Mouse (Mus musculus) cerebellum, postnatal 4 days (tissue): ENCODE data around the gene Arl4d.

ENCODE experiments used
- DNase-seq, 2 experiments: peaks; one replicate each; pipeline ENCODE4 v3.0.0; 2022; ENCODE audit warnings: low spot score in 2 of 2, mixed read lengths in 1 of 2

Gene Arl4d

DNA sequence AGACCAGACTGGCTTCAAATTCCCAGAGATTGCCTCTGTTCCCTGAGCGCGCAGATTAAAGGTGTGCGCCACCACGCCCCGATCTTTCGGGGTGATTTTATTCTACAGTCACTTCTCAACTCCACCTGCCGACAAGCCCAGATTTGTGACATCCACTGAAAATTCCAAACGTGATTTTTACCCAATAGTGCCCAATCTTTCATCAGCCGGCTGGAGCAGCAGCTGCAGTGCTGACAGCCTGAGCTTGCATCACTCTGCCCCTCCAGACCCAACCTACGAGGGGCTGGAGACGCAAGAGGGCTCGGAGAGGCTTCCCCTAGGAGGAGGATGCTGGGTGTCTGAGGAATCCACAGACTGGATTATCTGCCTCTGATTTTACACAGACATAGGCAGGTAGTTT lies 12.3 kb downstream of the Arl4d start:
- no peak for DNase-seq

DNA sequence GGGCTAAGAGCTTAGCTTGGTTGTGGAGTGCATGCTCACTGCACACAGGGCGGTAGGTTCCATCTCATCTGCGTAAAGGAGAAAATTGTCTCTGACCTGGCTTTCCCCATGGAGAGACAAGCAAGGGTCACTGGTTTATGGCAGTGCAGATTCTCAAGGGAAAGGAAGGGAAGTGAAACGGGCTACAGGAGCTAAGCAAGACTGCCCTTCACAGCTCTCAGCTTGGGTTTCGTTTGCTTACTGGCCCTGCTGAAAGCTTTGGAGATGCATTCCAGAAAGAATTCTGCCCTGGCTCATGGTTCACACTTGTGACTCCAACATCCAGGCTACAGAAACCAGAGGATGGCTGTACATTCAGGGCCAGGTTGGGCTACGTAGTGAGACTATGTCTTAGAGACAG lies 13.4 kb downstream of the Arl4d start:
- DNase-seq: no peak

DNA sequence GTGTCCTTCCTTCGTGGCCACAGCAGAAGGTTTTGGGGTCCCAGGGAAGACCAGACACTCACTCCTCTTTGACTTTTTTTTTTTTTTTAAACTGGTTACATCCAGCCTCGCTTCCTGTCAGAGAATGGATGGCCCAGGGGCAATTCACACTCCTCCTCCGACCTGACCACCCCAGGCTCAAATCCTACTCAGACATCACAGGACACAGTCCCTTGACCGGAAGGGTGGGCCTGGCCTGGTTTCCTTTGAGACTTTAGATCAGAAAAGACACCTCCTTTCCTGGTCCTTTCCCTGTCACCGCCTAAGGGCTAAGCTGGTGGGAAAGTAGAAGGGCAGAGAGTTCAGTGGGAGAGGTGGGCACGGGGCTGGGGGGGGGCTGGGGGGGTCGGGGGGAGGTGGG lies 14.6 kb downstream of the Arl4d start:
- no peak for DNase-seq

DNA sequence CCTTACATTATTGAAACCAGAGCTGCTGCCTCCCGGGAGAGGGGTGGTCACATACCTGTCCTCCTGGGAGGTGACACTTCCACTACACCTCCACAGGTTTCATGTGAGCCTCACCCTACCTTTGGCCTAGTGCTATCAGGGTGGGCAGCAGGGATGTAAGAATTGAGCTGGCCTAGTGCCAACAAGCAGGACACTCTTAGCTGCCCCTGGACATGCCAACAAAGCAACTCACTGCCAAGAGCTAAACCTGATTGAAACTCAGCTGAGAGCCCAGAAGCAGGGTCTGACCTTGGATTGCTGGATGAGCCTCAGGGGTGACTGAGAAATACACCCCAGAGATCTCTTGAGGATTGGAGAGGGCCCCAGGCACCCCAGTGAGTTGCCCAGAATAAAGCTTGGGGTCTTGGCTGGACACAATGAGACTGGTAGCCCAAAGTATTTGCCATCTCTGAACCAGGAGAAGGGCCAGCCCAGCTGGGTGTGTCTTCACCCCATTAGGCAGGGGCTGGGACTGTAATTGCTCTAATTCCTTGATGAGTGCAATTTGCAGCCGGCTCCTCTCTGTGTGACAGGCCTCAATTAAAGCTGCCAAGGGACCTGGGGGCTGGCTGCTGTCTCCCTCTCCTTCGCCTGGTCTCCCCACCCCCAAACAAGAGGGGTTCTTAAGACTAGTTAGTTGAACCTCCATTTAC lies 15.4 kb downstream of the Arl4d start:
- DNase-seq: no peak

DNA sequence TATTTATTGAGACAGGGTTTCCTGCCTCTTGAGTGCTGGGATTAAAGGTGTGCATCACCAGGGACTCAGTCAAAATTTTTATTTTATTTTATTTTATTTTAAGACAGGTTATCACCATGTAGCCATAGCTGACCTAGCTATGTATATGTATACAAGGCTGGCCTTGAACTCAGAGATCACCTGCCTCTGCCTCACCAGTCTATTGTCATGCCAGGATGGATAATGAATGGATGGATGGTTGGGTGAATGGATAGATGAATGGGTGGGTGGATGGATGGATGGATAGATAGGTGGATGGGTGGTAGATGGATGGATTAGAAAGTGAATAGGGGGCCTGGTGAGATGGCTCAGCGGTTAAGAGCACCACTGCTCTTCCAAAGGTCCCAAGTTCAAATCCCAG lies 16.6 kb downstream of the Arl4d start:
- DNase-seq: no peak

DNA sequence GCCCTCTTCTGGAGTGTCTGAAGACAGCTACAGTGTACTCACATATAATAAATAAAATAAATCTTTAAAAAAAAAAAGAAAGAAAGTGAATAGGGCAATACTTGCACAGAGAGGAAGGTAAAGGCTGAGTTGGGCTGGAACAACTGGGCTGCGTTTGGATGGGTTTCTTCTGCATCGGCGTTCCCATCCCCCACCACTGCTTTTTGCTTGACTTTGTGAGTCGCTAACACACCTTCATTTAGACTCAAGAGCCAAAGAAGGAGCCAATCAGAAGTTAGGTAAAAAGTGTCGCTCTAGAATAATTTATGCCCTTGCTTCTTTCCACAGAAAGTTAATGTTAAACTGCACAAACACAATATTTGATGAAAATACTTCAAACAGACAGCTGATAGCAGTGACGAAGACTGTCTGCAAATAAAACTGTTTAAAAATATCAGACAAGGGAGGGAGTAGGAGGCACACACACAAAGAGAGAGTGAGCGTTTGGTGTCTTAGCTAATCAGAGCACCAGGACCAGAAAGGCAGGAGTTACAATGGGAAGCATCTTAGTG lies 17.1 kb downstream of the Arl4d start:
- DNase-seq: no peak

DNA sequence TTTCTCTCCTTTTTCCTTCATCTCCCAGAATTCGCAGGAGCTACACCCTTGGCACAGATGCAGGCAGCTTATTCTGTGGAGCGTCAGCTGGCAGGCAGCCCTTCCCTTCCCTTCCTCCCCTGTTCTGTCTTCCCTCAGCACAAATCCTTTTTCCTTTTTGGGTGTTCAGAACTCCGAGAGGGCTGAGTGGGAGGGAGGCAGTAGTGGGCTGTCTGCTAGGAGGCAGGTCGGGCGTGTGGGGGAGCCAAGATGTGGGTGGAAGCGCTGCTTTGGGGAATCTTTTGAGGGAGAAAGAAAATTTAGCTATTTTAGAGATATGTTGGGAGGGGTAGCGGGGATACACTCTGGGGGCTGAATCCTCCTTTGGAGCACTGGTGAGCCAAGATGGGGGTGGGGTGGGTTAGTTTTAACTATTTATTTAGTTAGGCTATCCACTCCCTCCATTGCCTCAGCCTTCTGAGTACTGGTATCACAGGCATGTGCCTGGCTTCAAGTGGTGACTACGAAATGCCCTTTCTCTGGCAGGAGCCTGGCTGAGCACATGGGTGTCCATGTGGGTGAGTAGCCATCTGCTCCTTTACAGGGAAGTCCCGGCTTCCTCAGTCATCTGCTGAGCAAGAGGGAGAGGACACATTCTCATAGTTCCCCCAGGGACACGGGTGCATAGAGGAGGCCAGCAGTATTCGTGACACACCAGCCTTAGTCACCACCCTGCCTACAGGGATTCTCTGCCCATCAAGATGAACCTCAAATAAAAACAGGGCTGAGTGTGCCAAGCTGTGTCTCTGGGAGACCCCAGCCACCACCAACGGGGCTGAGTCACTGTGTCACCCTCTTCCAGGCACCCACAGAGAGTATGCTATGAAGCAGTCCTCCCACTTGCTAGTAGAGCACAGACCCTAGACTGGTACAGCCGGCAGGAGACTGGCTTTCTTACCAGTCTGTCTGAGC lies 22.3 kb downstream of the Arl4d start:
- DNase-seq: peak in 1 of 2 experiments; percentile 24

DNA sequence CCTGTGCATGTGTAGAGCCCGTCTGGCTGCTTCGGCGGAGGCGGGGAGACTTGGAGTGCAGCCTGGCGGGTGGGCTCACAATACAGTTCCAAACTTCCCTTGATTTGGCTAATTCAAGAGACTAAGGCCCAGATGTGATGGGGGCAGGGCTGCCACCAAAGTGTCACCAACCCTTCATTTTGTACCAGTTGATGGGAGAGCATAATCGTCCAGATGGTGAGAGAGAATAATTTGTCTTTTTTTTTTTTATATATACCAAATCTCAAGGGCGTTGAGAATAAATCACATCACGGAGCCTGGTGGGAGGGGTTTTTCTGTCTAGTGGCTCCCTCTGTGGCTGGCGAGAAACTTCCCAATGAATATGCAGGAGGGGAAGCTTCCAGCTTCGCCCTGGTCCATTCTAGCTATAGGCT lies 24.4 kb downstream of the Arl4d start:
- peak in 1 of 2 experiments; percentile 13 for DNase-seq

DNA sequence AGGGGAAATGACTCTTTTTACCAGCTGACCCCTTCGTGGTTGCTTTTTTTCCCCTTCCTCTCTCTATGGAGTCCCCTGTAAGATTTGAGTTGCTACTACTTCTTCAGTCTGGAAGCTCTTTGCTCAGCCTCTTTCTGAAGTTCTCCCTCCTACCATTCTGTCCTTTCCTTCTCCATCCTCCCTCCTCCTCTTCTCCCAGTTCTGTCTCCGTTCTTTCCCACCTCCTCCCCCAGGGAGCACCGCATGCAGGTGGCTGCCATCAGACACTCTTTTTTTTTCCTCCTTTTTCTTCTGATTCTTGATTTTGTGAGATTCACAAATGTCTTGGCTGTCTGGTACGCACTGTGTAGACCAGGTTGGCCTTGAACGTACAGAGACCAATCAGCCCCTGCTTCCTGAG lies 25.0 kb downstream of the Arl4d start:
- no peak for DNase-seq

DNA sequence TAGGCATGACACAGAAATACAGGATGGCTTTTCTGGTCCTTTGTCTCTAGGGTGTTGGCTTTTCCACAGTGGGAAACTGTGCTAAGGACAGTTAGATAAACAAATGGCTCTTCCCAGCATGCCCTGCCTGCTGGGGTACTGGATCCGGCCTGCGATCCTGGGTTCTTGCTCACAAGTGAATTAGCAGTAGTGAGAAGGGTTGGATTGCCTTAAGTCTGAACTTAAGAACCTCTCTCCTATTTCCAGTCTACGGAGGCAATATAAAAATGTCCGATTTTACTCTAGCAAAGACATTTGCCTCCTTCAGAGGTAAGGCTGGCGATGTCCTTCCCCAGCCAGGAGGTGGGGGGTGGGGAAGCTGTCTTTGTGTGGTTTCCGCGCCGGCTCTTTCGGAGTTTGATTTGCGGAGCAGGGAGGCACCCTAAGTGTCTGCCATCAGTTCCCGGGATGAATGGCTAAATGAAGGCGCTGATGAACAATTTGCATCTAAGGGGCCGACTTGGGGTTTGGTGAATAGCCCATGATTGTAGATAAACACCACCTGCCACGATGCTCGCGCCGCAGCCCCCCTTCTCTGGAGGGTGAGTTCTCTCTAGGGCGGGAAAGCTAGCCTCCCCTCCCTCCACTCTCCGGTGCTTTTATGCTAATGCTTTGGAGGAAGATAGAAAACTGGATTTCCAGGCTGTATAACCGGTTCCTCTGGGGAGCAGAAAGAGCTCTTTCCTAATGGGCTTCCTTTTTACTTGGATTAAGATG lies 30.7 kb downstream of the Arl4d start:
- peak in 1 of 2 experiments; percentile 36 for DNase-seq

DNA sequence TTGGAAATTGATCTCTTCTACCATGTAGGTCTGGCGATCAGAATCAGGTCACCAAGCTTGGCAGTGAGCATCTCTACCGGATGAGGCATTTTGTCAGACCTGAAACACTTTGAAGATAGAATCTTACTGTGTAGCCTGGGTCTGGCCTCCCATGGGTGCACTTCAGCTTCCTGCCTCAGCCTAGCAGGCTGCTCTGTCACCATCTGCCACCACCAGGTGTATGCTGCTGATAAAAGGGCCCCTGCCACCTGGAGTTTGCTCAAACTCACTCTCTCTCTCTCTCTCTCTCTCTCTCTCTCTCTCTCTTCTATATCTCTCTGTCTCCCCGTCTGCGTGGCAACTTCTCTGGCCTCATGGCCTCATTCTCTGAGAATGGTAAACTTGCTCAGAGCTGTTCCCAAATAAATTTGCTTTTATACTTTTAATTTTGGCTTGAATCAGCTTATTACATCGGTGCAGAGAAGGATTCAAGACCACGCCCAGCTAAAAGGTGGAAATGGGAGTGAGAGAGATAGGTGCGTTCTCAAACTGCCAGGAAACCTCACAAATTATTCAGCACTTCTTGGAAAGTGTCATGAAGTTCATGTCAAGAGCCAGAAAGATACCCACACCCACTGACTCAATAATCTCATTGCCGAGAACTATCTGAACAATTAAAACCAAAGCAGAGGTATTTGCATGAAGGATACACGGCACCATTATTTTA lies 32.0 kb downstream of the Arl4d start:
- no peak for DNase-seq

DNA sequence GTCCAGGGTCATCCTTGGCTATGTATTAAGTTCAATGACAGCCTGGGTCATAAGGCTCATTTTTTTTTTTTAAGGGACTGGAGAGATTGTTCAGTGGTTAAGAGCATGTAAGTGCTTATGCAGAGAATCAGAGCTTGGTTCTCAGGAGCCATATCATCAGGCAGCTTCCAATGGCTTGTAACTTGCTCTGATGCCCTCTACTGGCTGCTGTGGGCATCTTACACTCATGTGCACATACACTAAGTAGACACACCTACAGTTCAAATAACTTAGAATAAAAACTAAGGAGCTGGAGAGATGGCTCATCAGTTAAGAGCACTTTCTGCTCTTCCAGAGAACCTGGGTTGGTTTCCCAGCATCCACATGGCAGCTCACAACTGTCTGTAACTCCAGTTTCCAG lies 32.8 kb downstream of the Arl4d start:
- no peak for DNase-seq

DNA sequence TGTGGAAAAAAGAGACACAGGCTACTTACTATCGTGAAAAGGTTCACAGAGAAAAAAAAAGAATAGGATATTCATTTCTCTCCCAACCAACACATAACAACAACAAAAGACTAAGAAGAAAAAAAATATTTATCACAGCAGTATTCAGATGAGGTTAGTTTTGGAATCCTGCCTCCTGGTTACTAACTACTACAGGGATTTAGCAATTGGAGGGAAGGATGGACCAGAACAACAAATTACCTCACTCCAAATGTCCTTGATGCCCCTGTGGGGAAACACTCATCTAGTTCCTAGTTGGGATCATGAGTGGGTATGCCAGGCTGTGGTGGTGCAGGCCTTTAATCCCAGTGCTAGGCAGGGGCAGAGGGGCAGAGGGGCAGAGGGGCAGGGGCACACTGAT lies 34.2 kb downstream of the Arl4d start:
- no peak for DNase-seq

DNA sequence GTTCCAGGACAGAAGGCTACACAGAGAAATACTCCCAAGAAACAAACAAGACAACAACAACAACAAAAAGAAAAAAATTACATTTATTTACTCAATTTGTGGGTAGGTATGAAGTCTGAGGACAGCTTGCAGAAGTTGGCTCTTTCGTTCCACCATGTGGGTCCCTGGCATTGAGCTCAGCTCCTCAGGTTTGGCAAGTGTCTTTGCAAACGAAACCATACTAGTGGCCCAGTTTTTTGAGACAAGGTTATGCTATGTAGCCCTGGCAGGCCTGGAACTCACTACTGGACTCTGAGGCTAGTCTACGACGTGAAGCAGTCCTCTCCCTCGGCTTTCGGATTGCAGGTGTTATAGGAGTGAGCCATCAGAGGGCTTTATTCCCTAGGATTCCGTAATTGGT lies 34.6 kb downstream of the Arl4d start:
- DNase-seq: no peak

DNA sequence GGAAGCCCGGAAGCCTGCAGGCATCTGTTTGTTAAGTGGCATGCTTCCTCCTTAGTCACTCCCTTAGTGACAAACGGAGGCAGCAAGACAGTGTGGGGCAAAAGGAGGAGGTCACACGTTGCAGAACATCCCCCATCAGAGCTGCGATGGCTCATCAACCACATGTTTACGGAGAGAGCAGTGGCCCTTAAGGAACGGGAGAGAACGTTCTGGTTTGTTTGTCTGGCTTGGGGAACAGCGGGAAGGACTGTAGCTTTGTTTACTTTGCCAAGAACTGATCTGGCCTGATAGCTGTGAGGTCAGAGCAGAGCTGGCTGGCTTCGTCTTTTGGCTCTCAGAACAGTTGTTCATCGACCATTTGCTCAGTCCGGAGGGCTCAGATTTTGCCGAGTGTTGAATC lies 35.1 kb downstream of the Arl4d start:
- DNase-seq: peak in 1 of 2 experiments; percentile 21

DNA sequence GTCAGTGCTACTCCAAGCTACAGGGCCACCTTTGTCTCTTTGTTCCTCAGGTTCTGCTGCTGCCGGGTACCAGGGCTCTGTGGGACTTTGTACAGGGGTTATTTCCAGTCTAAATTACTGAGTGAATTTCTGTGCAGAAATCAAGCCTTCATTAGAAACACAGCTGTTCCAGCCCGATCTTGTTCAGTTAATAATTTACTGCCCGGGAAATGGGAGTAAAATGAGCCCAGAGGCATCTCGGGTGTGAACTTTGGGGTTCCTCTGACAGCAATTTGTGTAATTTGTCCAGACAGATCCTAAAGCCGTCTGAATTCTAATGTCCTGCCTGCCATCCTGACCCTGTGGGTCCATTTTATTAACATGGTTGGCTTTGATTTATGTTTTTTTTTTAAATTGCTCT lies 38.7 kb downstream of the Arl4d start:
- DNase-seq: no peak

DNA sequence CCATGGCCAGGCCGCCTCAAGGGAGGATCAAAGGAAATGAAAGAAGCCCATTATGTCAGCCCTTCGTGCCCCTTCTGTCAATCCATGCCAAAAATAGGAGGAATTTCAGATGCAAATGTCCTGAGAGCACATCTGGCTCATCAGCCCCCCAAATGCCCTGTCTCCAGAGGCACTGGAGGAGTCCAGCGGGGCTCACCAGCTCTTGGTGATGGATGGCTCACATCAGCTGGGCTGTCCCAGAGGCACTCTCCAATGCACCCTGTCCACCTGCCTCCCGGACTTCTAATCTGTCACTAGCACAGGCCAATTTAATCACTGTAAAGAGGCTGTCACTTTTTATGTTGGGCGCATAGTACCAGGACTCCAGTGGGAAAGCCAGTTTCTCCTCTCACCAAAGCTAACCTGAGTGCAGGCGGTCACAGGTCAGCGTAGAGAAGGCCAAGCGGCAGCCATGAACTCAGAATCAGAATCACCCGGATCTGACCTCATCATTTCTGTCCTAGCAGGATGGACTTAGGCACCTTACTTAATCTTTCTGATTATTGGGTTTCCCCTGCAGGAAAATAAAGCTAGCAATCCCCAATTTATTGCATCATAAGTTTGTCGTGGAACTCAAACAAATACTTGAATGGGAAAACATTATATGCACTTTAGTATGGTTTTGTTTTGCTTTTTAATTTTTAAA lies 41.6 kb downstream of the Arl4d start:
- no peak for DNase-seq

DNA sequence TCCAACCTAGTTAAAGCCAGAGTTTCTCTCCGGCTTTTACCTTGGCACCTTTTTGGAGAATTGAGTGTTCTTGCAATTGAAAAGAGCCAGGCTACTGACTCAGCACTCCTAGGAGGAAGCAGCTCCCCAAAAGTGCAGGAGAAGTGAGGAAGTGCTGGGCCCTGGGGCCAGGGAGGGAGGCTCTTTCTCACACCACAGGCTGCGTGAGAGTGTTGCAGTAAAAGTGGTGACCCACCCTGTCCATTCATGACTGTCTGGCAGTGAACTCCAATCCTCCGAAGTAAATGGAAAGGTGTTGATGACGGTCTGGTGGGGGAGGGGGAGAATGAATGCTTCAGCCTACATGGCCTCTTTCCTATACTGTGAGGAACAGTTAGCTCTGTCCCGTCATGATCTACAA lies 43.1 kb downstream of the Arl4d start:
- DNase-seq: no peak

DNA sequence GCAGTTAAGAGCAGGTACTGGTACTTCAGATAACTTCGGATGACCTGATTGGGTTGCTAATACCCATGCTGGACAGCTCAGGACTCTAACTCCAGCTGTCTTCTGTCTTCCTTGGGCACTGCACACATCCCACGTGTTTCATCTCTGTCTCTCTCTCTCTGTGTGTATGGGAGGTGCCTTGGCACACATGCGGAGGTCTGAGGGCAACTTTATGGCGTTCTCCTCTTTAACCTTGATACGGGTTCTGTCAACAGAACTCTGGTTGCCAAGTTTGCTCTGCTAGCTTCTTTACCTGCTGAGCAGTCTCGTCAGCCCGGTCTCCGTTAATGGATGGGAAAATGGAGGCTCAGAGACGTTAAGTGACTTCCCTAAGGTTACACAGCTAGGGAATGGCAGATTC lies 47.5 kb downstream of the Arl4d start:
- no peak for DNase-seq

DNA sequence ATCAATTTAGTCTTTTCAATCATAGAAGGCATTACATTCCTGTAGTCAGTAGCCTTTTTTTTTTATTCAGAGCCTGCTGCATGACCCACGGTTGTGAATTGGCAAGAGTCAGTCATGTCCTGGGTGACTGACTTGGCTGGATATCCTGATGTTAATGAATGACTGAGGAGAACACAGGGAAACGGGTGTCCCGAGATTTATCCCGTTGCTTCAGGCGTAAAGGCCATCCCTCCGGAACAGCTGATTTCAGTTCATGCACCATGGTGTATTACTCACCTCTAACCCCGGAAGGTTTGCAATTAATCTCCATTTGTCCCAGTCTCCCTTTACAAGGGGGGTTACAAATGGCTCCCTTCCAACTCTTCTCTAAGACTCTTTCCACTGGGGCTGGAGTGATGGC lies 48.7 kb downstream of the Arl4d start:
- DNase-seq: no peak
